Mouse (Mus musculus) midbrain, postnatal 0 days (tissue): Measurements from ENCODE around the gene Kcnq1. TPM values are rescaled to one million over a fixed set of nuclear protein-coding genes. Genes with fewer than 3 reads are reported as not detected.

Experiments
- ATAC-seq: fragments of 200-750 bp; cut with Nextera tagmentation; 2 replicates; pipeline ENCODE4 v1.8.0; 2017; ENCODE audit warnings: moderate number of reproducible peaks, mild to moderate bottlenecking, moderate TSS enrichment, moderate library complexity; ENCODE audit not compliant: low FRiP score
- DNase-seq: peaks from one replicate; pipeline ENCODE4 v3.0.0-alpha.2; 2015; ENCODE audit warnings: low spot score
- H3K27ac ChIP-seq: fragments of 300-500 bp; sonication (generic); 2 replicates; pipeline ENCODE4 v1.5.1; 2014; ENCODE audit warnings: low read depth, mild to moderate bottlenecking, low read length, mixed read lengths
- H3K27me3 ChIP-seq: fragments of 300-500 bp; sonication (generic); 2 replicates; pipeline ENCODE4 v1.6.1; 2014; ENCODE audit warnings: low read length, control low read depth, mixed read lengths; ENCODE audit not compliant: insufficient read depth
- H3K36me3 ChIP-seq: fragments of 300-500 bp; sonication (generic); 2 replicates; pipeline ENCODE4 v1.6.1; 2014; ENCODE audit warnings: low read length, control low read depth, mixed read lengths; ENCODE audit not compliant: insufficient read depth
- H3K4me1 ChIP-seq: fragments of 300-500 bp; sonication (generic); 2 replicates; pipeline ENCODE4 v1.6.1; 2014; ENCODE audit warnings: mild to moderate bottlenecking, control low read depth, antibody characterized with exemption, low read length, mixed read lengths; ENCODE audit not compliant: insufficient read depth
- H3K4me2 ChIP-seq: fragments of 300-500 bp; sonication (generic); 2 replicates; pipeline ENCODE4 v1.6.1; 2014; ENCODE audit warnings: low read depth, mild to moderate bottlenecking, low read length, mixed read lengths; ENCODE audit not compliant: poor library complexity, severe bottlenecking
- H3K4me3 ChIP-seq: fragments of 300-500 bp; sonication (generic); 2 replicates; pipeline ENCODE4 v1.5.1; 2014; ENCODE audit warnings: low read depth, mild to moderate bottlenecking, low read length, moderate library complexity
- H3K9ac ChIP-seq: fragments of 300-500 bp; sonication (generic); replicated peaks from 2 replicates; pipeline ENCODE4 v1.6.1; 2014; ENCODE audit warnings: mild to moderate bottlenecking, low read length, moderate library complexity, mixed read lengths; ENCODE audit not compliant: poor library complexity, severe bottlenecking
- H3K9me3 ChIP-seq: fragments of 300-500 bp; sonication (generic); 2 replicates; pipeline ENCODE4 v1.6.1; 2016; ENCODE audit warnings: low read length, control low read depth
- CTCF ChIP-seq: IDR thresholded peaks from 2 replicates; pipeline ENCODE4 v1.5.1; 2016; ENCODE audit warnings: antibody characterized with exemption, mild to moderate bottlenecking
- WGBS: fragments of 180-500 bp; shearing (Covaris S2); extraction: QIAGEN DNeasy Blood & Tissue Kit; methylation state at CpG from one replicate; pipeline ENCODE4 v1.1.7; 2014; 5-methylcytosine and 5-hydroxymethylcytosine counted together
- polyA plus RNA-seq: library from polyadenylated mRNA; unstranded; fragments of >200 nt; fragmentation: Nextera tagmentation; extraction: Ambion mirVana; gene quantifications from 2 replicates; pipeline ENCODE4 v1.2.1, GENCODE M21; 2015
- total RNA-seq: library from RNA; depleted of rRNA; stranded (reverse); fragments of >200 nt; gene quantifications from 2 replicates; pipeline ENCODE4 v1.2.3, GENCODE M21; 2014

The Kcnq1 gene
- total and polyA plus RNA-seq, 2 experiments from 2014 or later: 0.44 to 1.2 TPM

- no peak for TF ChIP-seq CTCF
- no peak overlapping the region for H3K4me2 ChIP-seq
- ATAC-seq (no peak), DNase-seq (no peak)
- H3K27ac ChIP-seq: no peak overlapping the region
- WGBS: 24% methylated on average over 3 of the region's 3 CpGs
- H3K27me3 ChIP-seq: peaks cover 37% of the 10 kb centered on the region
- peaks cover 3% of the 10 kb centered on the region; the same call in 1 of the 2 replicates for H3K4me1 ChIP-seq
- H3K9me3 ChIP-seq: no peaks in the 10 kb centered on the region
- H3K9ac ChIP-seq: no peak overlapping the region
- no peak overlapping the region for H3K4me3 ChIP-seq
- no peaks in the 10 kb centered on the region for H3K36me3 ChIP-seq
Observed at GRCm38 (mm10) chr7:143108996-143109660, 3.0 kb downstream of the Kcnq1 start.

- TF ChIP-seq CTCF: no peak
- DNase-seq: no peak
- H3K4me3 ChIP-seq: no peak overlapping the region
- ATAC-seq: no peak
- H3K36me3 ChIP-seq: no peaks in the 10 kb centered on the region
- H3K4me2 ChIP-seq: no peak overlapping the region
- H3K9me3 ChIP-seq: no peaks in the 10 kb centered on the region
- H3K27me3 ChIP-seq: peaks cover 37% of the 10 kb centered on the region
- peaks cover 3% of the 10 kb centered on the region; the same call in 1 of the 2 replicates for H3K4me1 ChIP-seq
- H3K9ac ChIP-seq: no peak overlapping the region
- no peak overlapping the region for H3K27ac ChIP-seq
- WGBS: 55% methylated on average over 3 of the region's 3 CpGs
Observed at GRCm38 (mm10) chr7:143109696-143110095, 3.5 kb downstream of the Kcnq1 start.

GRCm38 (mm10) chr7:143110803-143111202 is 4.6 kb downstream of the Kcnq1 start:
- WGBS: 68% methylated on average over 1 of the region's 1 CpGs
- peaks cover 35% of the 10 kb centered on the region for H3K27me3 ChIP-seq
- H3K9ac ChIP-seq: no peak overlapping the region
- TF ChIP-seq CTCF: peak; percentile 14; the same call in 1 of the 2 replicates
- DNase-seq: no peak
- H3K4me2 ChIP-seq: no peak overlapping the region
- H3K4me3 ChIP-seq: no peak overlapping the region
- no peaks in the 10 kb centered on the region for H3K36me3 ChIP-seq
- ATAC-seq: no peak
- no peaks in the 10 kb centered on the region for H3K9me3 ChIP-seq
- H3K27ac ChIP-seq: no peak overlapping the region
- peaks cover 3% of the 10 kb centered on the region; the same call in 1 of the 2 replicates for H3K4me1 ChIP-seq

- Histone ChIP-seq H3K9ac (no peak overlapping the region), H3K4me2 (no peak overlapping the region), H3K4me1 (peaks cover 3% of the 10 kb centered on the region; the same call in 1 of the 2 replicates), H3K9me3 (no peaks in the 10 kb centered on the region), H3K27ac (no peak overlapping the region), H3K4me3 (no peak overlapping the region), H3K27me3 (peaks cover 26% of the 10 kb centered on the region), H3K36me3 (no peaks in the 10 kb centered on the region)
- DNase-seq (no peak), ATAC-seq (no peak)
- WGBS: 68% methylated on average over 4 of the region's 4 CpGs
- TF ChIP-seq CTCF: no peak
Observed at GRCm38 (mm10) chr7:143111719-143112118, 5.6 kb downstream of the Kcnq1 start.

- DNase-seq (no peak), ATAC-seq (no peak)
- Histone ChIP-seq H3K9ac (no peak overlapping the region), H3K9me3 (no peaks in the 10 kb centered on the region), H3K27ac (no peak overlapping the region), H3K4me3 (no peak overlapping the region), H3K4me1 (peaks cover under 1% of the 10 kb centered on the region; the same call in 1 of the 2 replicates), H3K4me2 (no peak overlapping the region), H3K27me3 (peaks cover 19% of the 10 kb centered on the region), H3K36me3 (no peaks in the 10 kb centered on the region)
- WGBS: 40% methylated on average over 1 of the region's 1 CpGs
- no peak for TF ChIP-seq CTCF
Observed at GRCm38 (mm10) chr7:143112395-143112794, 6.2 kb downstream of the Kcnq1 start.

- no peak overlapping the region for H3K9ac ChIP-seq
- H3K4me3 ChIP-seq: no peak overlapping the region
- no peaks in the 10 kb centered on the region for H3K36me3 ChIP-seq
- DNase-seq (no peak), ATAC-seq (no peak)
- H3K27me3 ChIP-seq: no peaks in the 10 kb centered on the region
- H3K4me2 ChIP-seq: no peak overlapping the region
- H3K9me3 ChIP-seq: no peaks in the 10 kb centered on the region
- no peak for TF ChIP-seq CTCF
- H3K27ac ChIP-seq: no peak overlapping the region
- no peaks in the 10 kb centered on the region for H3K4me1 ChIP-seq
Observed at GRCm38 (mm10) chr7:143114773-143115172, 8.6 kb downstream of the Kcnq1 start.
